Mouse (Mus musculus) liver, embryonic 12.5 days (tissue): ENCODE measurements around the gene Ttyh2. TPM values are rescaled to one million over a fixed set of nuclear protein-coding genes. Genes with fewer than 3 reads are reported as not detected.

ENCODE experiments used
- ATAC-seq: fragments of 200-750 bp; cut with Nextera tagmentation; 2 replicates; pipeline ENCODE4 v1.8.0; 2017; ENCODE audit warnings: moderate number of reproducible peaks, mild to moderate bottlenecking, moderate library complexity
- H3K27ac ChIP-seq: fragments of 300-500 bp; sonication (generic); 2 replicates; pipeline ENCODE4 v1.5.1; 2016; ENCODE audit warnings: mild to moderate bottlenecking
- H3K27me3 ChIP-seq: fragments of 300-500 bp; sonication (generic); replicated peaks from 2 replicates; pipeline ENCODE4 v1.6.1; 2016; ENCODE audit warnings: mild to moderate bottlenecking, moderate library complexity
- H3K36me3 ChIP-seq: fragments of 300-500 bp; sonication (generic); 2 replicates; pipeline ENCODE4 v1.6.1; 2016; ENCODE audit warnings: mild to moderate bottlenecking, moderate library complexity
- H3K4me1 ChIP-seq: fragments of 300-500 bp; sonication (generic); 2 replicates; pipeline ENCODE4 v1.6.1; 2016
- H3K4me2 ChIP-seq: fragments of 300-500 bp; sonication (generic); 2 replicates; pipeline ENCODE4 v1.6.1; 2016; ENCODE audit warnings: mild to moderate bottlenecking, moderate library complexity
- H3K4me3 ChIP-seq: fragments of 300-500 bp; sonication (generic); 2 replicates; pipeline ENCODE4 v1.5.1; 2016; ENCODE audit warnings: mild to moderate bottlenecking, moderate library complexity
- H3K9ac ChIP-seq: fragments of 300-500 bp; sonication (generic); 2 replicates; pipeline ENCODE4 v1.6.1; 2016; ENCODE audit warnings: mild to moderate bottlenecking, moderate library complexity
- H3K9me3 ChIP-seq: fragments of 300-500 bp; sonication (generic); replicated peaks from 2 replicates; pipeline ENCODE4 v1.6.1; 2016; ENCODE audit warnings: mild to moderate bottlenecking, moderate library complexity
- WGBS: fragments of 180-500 bp; shearing (Covaris S2); methylation state at CpG from one replicate; pipeline ENCODE4 v1.1.7; 2016; ENCODE audit not compliant: insufficient replicate concordance; 5-methylcytosine and 5-hydroxymethylcytosine counted together
- polyA plus RNA-seq: library from polyadenylated mRNA; unstranded; fragments of >200 nt; fragmentation: Nextera tagmentation; extraction: Ambion mirVana; gene quantifications from 2 replicates; pipeline ENCODE4 v1.2.1, GENCODE M21; 2016

The Ttyh2 gene
- polyA plus RNA-seq, 1 experiment from 2014 or later = 6.1 TPM

DNA sequence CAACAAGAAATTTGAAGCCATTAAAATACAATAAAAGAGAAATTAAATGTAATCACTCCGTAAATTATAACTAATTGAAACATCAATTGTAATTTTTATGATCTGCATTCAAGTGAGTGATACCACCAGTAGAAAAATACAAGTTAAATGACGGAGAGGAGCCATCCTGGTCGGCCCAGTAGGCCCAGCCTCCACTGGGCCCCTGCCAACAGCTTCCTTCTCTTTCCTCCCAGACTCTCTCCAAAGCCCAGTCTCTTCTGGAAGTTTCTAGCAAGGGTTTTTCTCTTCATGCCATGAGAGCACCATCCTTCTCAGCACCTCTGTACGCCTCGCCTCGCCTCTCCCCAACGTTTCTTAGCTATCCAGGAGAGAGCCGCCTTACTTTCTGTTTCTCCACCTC, 34.1 kb upstream of the Ttyh2 start:
- Histone ChIP-seq H3K4me1 (peaks cover 3% of the 10 kb centered on the region; the same call in 1 of the 2 replicates), H3K9ac (no peak overlapping the region), H3K36me3 (no peaks in the 10 kb centered on the region), H3K4me2 (no peak overlapping the region), H3K27me3 (peaks cover 57% of the 10 kb centered on the region), H3K9me3 (no peaks in the 10 kb centered on the region), H3K27ac (no peak overlapping the region), H3K4me3 (no peak overlapping the region)
- ATAC-seq = no peak
- WGBS = 73% methylated on average over 8 of the region's 8 CpGs

DNA sequence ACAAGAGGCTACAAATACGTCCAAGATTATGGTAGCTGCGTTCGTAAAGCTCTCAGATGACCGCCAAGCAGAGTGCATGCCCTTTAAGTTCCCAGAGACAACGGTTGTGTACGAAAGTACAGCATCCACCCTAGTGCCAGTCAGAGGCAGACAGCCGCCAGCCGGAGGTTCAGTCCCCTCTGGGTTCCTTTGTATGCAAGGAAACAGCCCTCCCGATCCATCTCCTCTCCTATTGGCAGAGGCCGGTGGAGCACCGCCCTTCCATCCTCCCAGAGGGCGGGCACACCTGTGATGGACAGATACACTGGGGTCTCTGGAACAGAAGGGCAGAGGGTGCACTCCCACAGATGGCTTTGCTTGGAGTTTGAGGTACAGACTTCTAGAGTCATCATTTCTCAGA, 33.0 kb upstream of the Ttyh2 start:
- peaks cover 6% of the 10 kb centered on the region for H3K9me3 ChIP-seq
- H3K36me3 ChIP-seq = no peaks in the 10 kb centered on the region
- H3K27ac ChIP-seq = no peak overlapping the region
- H3K4me2 ChIP-seq = no peak overlapping the region
- no peaks in the 10 kb centered on the region for H3K4me1 ChIP-seq
- no peak overlapping the region for H3K4me3 ChIP-seq
- 47% methylated on average over 12 of the region's 12 CpGs for WGBS
- H3K27me3 ChIP-seq = peaks cover 52% of the 10 kb centered on the region
- no peak for ATAC-seq
- no peak overlapping the region for H3K9ac ChIP-seq

DNA sequence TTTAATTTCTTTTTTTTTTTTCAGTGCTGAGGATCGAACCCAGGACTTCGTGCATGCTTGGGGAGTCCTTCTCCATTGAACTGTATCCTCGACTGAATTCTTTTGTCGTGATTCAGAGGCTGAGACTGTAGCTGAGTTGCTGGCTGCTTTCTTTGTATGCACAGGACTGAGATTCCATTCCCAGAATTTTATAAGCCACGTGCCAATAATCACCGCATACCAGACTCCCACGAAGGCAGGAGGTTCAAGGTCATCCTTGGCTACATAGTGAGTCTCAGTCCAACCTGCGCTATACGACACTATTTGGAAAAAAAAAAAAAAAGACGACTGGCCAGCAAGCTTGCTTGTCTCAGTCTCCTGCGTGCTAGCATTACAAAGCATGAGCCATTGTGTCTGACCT, 32.3 kb upstream of the Ttyh2 start:
- Histone ChIP-seq H3K4me1 (no peaks in the 10 kb centered on the region), H3K4me3 (no peak overlapping the region), H3K9me3 (peaks cover 6% of the 10 kb centered on the region), H3K27me3 (peaks cover 44% of the 10 kb centered on the region), H3K4me2 (no peak overlapping the region), H3K9ac (no peak overlapping the region), H3K27ac (no peak overlapping the region), H3K36me3 (no peaks in the 10 kb centered on the region)
- 65% methylated on average over 11 of the region's 11 CpGs for WGBS
- ATAC-seq = no peak

DNA sequence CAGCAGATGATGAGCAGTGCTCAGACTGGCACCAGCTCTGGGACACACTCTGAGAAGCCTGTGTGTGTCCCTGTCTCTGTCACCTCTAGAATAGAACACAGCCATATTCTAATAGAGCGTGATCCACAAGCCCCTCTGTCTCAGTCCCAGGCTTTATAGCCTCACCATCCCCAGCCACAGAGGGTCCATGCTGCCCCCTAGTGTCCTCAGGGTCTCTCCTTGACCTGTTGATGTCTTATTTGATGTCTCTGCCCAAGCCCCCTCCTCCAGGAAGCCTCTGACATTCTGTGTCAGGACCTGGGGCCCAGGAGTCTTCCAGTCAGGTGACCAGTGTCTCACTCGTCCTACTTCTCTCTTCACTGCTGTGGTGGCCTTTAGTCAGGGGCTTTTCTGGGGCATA, 31.1 kb upstream of the Ttyh2 start:
- Histone ChIP-seq H3K36me3 (no peaks in the 10 kb centered on the region), H3K4me1 (no peaks in the 10 kb centered on the region), H3K9me3 (peaks cover 6% of the 10 kb centered on the region), H3K4me3 (no peak overlapping the region), H3K27me3 (peaks cover 32% of the 10 kb centered on the region), H3K9ac (no peak overlapping the region), H3K4me2 (no peak overlapping the region), H3K27ac (no peak overlapping the region)
- WGBS = 38% methylated on average over 2 of the region's 2 CpGs
- ATAC-seq = no peak

DNA sequence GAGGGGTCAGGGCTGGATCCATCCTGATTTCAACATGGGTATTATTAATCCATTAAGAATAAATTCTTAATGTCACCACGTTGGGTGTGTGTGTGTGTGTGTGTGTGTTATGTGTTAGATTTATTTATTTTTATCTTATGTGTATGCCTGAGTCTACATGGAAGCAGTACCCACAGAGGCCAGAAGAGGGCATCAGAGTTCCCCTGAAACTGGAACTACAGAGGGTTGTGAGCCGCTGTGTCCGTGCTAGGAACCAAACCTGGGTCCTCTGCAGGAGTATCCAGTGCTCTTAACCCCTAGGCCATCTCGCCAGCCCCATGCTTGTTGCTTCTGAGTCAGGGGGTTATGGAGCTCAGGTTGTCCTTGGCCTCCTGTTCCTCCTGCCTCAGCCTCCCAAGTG, 25.7 kb upstream of the Ttyh2 start:
- H3K4me2 ChIP-seq = no peak overlapping the region
- no peak overlapping the region for H3K27ac ChIP-seq
- no peaks in the 10 kb centered on the region for H3K36me3 ChIP-seq
- no peak overlapping the region for H3K4me3 ChIP-seq
- H3K27me3 ChIP-seq = peaks cover 21% of the 10 kb centered on the region; the same call in 1 of the 2 replicates
- WGBS = 53% methylated on average over 4 of the region's 4 CpGs
- ATAC-seq = no peak
- peaks cover 6% of the 10 kb centered on the region for H3K9me3 ChIP-seq
- no peak overlapping the region for H3K9ac ChIP-seq
- no peaks in the 10 kb centered on the region for H3K4me1 ChIP-seq

DNA sequence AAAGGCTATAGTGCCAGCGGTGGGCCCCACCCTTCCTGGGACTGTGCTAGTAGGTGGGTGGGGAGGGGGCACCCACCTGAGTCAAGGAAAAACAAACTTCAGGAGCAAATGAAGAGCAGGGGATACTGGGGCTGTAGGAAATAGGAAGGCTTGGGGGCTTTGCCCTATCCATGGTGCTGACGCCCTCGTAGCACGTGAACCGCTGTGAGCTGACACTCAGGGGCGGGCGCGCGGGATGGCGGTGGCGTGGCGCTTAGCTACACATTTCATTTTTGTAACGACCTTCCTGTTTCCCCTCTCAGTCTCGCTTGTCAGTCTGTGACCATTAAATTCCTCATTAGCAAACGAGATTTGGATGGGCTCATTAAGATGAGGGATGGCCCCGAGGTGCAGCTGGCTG, 22.7 kb upstream of the Ttyh2 start:
- 5% methylated on average over 16 of the region's 16 CpGs for WGBS
- ATAC-seq = no peak
- no peak overlapping the region for H3K27ac ChIP-seq

DNA sequence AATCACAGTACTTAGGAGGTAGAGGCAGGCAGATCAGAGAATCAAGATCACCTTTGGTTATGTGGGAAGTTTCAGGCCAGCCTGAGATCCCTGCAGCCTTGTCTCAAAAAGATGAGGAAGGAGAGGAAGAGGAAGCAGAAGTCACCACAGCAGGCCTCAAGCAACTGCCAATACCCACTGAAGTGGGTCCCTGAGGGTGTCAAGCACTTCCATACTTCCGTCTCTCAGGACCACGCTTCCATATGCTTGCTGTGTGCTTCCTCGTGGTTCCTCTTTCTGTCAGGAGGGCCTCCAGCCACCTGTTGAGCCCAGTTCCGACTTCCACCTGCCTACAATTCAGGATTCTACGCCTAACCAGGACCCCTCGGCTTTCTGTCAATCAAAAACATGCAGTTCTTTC, 21.6 kb upstream of the Ttyh2 start:
- Histone ChIP-seq H3K4me1 (no peaks in the 10 kb centered on the region), H3K4me3 (no peak overlapping the region), H3K9ac (no peak overlapping the region), H3K4me2 (no peak overlapping the region), H3K9me3 (no peaks in the 10 kb centered on the region), H3K36me3 (no peaks in the 10 kb centered on the region), H3K27ac (no peak overlapping the region), H3K27me3 (peaks cover 47% of the 10 kb centered on the region)
- ATAC-seq = no peak
- 20% methylated on average over 6 of the region's 6 CpGs for WGBS

More for the DNA sequence above, 22.7 kb upstream of the Ttyh2 start:
- H3K4me3 ChIP-seq = no peak overlapping the region
- H3K4me2 ChIP-seq = no peak overlapping the region
- no peak overlapping the region for H3K9ac ChIP-seq
- no peaks in the 10 kb centered on the region for H3K9me3 ChIP-seq
- H3K36me3 ChIP-seq = no peaks in the 10 kb centered on the region
- no peaks in the 10 kb centered on the region for H3K4me1 ChIP-seq
- H3K27me3 ChIP-seq = peaks cover 46% of the 10 kb centered on the region

DNA sequence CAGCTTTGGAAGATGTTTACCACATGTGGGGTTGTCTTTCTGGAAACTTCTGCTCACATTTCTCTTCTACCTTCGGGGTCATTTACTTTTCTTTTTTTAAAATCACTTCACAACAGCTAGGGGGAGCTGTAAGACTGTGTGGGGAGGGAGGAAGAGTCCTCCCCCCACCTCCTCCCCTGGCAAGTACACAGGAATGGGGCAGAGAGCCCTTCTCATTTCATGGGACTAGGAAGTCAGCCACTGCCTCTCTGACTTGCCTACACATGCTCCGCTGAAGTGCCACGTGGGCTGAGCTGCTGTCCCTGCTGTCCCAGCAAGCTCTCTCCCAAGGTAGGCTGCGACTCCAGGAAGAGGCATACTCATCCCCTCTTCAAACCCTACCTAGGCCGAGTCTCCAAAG, 20.7 kb upstream of the Ttyh2 start:
- no peaks in the 10 kb centered on the region for H3K4me1 ChIP-seq
- no peak overlapping the region for H3K4me2 ChIP-seq
- no peak for ATAC-seq
- no peak overlapping the region for H3K27ac ChIP-seq
- WGBS = 35% methylated on average over 5 of the region's 5 CpGs
- no peak overlapping the region for H3K4me3 ChIP-seq
- H3K9me3 ChIP-seq = no peaks in the 10 kb centered on the region
- no peaks in the 10 kb centered on the region for H3K36me3 ChIP-seq
- no peak overlapping the region for H3K9ac ChIP-seq
- peaks cover 47% of the 10 kb centered on the region for H3K27me3 ChIP-seq

DNA sequence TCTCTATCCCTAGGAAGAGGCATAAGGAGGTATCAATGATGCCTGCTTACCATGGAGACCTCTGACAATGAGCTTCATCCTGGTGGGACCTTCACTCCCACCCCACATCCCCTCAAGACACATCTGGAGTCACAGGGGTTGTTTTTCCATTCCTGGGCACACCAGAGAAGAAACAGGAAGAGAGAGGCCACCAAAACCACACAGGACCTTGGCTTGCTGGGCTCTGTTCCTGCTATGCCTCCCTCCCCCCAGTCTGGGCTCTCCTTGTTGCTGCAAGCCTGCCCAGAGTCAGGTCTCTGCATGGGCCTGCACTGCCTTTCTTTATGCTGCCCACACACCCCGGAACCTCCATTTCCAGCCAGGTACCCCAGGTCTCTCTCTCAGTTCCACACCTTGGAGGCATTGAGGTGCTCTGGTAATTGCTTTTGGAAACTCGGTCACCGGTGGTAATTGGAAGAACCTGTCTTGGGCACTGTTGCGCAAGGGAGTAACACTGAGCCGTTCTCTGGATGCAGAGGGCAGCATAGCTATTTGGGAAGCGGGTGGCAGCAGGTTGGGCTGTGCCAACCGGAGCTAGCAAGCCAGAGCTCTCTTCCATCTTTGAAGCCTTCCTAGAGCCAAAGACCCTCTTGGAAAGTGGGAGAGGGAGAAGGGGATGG, 19.8 kb upstream of the Ttyh2 start:
- WGBS = 44% methylated on average over 7 of the region's 7 CpGs
- Histone ChIP-seq H3K27ac (no peak overlapping the region), H3K9me3 (no peaks in the 10 kb centered on the region), H3K9ac (no peak overlapping the region), H3K4me2 (no peak overlapping the region), H3K4me3 (no peak overlapping the region), H3K27me3 (peaks cover 44% of the 10 kb centered on the region), H3K36me3 (no peaks in the 10 kb centered on the region), H3K4me1 (no peaks in the 10 kb centered on the region)
- ATAC-seq = no peak

DNA sequence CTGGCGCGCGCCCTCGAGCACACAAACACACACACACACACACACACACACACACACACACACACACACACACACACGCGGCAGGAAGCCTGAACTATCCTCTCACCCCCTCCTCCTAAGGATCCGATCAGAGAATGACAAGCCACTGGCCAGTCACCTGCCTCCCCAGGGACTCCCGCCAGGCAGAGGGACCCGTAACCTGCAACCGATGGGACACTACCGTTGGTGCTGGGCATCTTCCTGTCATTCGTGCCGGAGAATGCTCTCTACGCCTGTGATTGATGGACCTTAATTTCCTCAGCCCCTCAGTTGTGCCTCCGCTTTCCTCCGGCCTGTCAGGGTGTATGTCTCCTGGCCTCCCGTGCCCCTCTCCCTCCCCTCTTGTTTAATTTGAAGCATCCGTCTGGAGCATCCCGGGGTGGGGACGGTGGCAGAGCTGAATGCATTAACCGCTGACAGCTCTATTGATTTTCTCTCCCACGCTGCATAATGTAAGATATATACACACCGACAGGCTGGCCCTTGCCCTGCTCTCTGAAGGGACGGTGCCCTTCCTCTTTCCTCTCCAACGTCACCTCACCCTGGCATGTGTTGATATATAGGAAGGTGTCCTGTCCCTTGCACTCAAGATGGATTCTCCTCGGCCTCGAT, 18.1 kb upstream of the Ttyh2 start:
- peaks cover 41% of the 10 kb centered on the region for H3K27me3 ChIP-seq

DNA sequence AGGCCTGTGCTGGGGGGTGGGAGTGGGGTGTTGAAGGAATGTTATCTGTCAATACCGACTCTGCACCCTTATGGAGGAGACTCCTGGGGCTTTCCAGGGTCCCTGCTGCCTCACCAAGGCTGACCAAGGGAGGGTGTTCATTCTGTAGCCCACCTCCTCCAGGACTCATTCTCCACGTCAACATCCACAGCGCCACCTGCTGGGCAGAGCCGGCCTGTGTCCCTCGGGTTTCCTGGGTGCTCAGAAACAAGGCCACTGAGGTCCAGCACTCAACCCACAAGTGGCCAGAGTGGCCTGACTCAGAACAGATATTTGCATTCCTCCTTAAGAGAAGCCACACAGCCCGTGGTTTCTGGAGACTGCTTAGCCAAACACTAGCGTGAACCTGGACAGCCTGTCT, 17.5 kb upstream of the Ttyh2 start:
- H3K36me3 ChIP-seq = no peaks in the 10 kb centered on the region
- 19% methylated on average over 7 of the region's 7 CpGs for WGBS
- H3K4me2 ChIP-seq = no peak overlapping the region
- H3K9ac ChIP-seq = no peak overlapping the region
- H3K27me3 ChIP-seq = peaks cover 35% of the 10 kb centered on the region
- H3K9me3 ChIP-seq = no peaks in the 10 kb centered on the region
- H3K27ac ChIP-seq = no peak overlapping the region
- no peak for ATAC-seq
- no peaks in the 10 kb centered on the region for H3K4me1 ChIP-seq
- no peak overlapping the region for H3K4me3 ChIP-seq

More for the DNA sequence above, 18.1 kb upstream of the Ttyh2 start:
- Histone ChIP-seq H3K9ac (no peak overlapping the region), H3K4me1 (no peaks in the 10 kb centered on the region), H3K4me3 (no peak overlapping the region), H3K36me3 (no peaks in the 10 kb centered on the region), H3K9me3 (no peaks in the 10 kb centered on the region), H3K4me2 (no peak overlapping the region), H3K27ac (no peak overlapping the region)
- WGBS = 50% methylated on average over 27 of the region's 27 CpGs
- no peak for ATAC-seq

DNA sequence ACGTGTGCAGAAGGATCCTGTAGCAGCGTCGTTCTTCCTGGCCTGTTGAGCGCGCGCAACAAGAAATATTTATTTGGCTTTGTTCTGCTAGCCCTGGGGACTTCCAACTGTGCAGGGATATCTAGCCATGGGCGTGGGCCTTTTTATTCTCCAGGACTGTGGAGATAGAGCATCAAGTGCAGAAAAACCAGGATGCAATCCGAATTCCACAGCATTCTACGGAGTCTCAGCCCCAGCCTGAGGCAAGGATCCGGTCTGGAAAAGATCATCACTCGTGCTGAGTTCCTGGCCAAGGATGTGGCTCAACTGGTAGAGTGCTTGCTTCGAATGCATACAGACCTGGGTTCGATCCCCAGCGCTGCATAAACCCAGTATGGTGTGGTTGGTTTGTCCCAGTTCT, 13.1 kb upstream of the Ttyh2 start:
- Histone ChIP-seq H3K4me3 (no peak overlapping the region), H3K4me2 (no peak overlapping the region), H3K27me3 (peaks cover 17% of the 10 kb centered on the region; the same call in 1 of the 2 replicates), H3K9me3 (no peaks in the 10 kb centered on the region), H3K36me3 (no peaks in the 10 kb centered on the region), H3K27ac (no peak overlapping the region), H3K4me1 (peaks cover 11% of the 10 kb centered on the region; the same call in 1 of the 2 replicates), H3K9ac (no peak overlapping the region)
- no peak for ATAC-seq
- WGBS = 74% methylated on average over 14 of the region's 14 CpGs
